Mouse (Mus musculus): ENCODE measurements around the gene Dnali1.

- no peak for TF ChIP-seq CTCF (IDR thresholded peaks at IDR 0.05)
- no peak for TF ChIP-seq EP300 (IDR thresholded peaks at IDR 0.05; ENCODE audit: insufficient read depth, low read depth, low read length)
- TF ChIP-seq POLR2A (IDR thresholded peaks at IDR 0.05; ENCODE audit: insufficient read depth, low read depth, low read length), result no peak
Observed at GRCm38 (mm10) chr4:125101334-125101733, 35.8 kb upstream of the Dnali1 start.

Measured in heart, adult 2 months (tissue).